Mouse (Mus musculus) liver, adult 2 months (tissue): ENCODE measurements at regions not wholly inside any gene's neighbourhood (a gene's known extent, or its start where the extent isn't known, plus 50 kb on each side); places are given as distances from the start of the nearest gene placed in this dataset.
A peak's percentile ranks its signal among the peaks of the same experiment; 100 is the strongest.

ENCODE experiments used
- DNase-seq: peaks from one replicate; pipeline ENCODE4 v3.0.0-alpha.2; 2011; ENCODE audit warnings: low read depth, low spot score; ENCODE audit errors: extremely low read depth
- H3K27ac ChIP-seq: fragments of 200-500 bp; replicated peaks from 2 replicates; pipeline ENCODE4 v1.5.1; 2012; ENCODE audit warnings: low read depth, mild to moderate bottlenecking, control low read depth, inconsistent platforms, low read length; ENCODE audit not compliant: insufficient read depth
- H3K27me3 ChIP-seq: fragments of 200-500 bp; 2 replicates; pipeline ENCODE4 v1.6.1; 2012; ENCODE audit warnings: mild to moderate bottlenecking, moderate library complexity, low read length, inconsistent platforms; ENCODE audit not compliant: control insufficient read depth, insufficient read depth
- H3K36me3 ChIP-seq: fragments of 200-500 bp; 2 replicates; pipeline ENCODE4 v1.6.1; 2012; ENCODE audit warnings: low read length, inconsistent platforms; ENCODE audit not compliant: control insufficient read depth, insufficient read depth
- H3K4me1 ChIP-seq: fragments of 200-500 bp; 2 replicates; pipeline ENCODE4 v1.6.1; 2011; ENCODE audit warnings: low read length; ENCODE audit not compliant: control insufficient read depth, insufficient read depth
- H3K4me3 ChIP-seq: fragments of 200-500 bp; 2 replicates; pipeline ENCODE4 v1.5.1; 2011; ENCODE audit warnings: low read depth, mild to moderate bottlenecking, control low read depth, low read length, moderate library complexity; ENCODE audit not compliant: insufficient read depth
- H3K79me2 ChIP-seq: fragments of 200-500 bp; 2 replicates; pipeline ENCODE4 v1.6.1; 2012; ENCODE audit warnings: inconsistent platforms, mild to moderate bottlenecking, low read length, moderate library complexity; ENCODE audit not compliant: control insufficient read depth, insufficient read depth
- H3K9ac ChIP-seq: fragments of 200-500 bp; 2 replicates; pipeline ENCODE4 v1.6.1; 2012; ENCODE audit warnings: low read depth, mild to moderate bottlenecking, control low read depth, inconsistent platforms, low read length
- CTCF ChIP-seq: fragments of 200-500 bp; IDR thresholded peaks from 2 replicates; pipeline ENCODE4 v1.5.1; 2011; ENCODE audit warnings: low read depth, low read length, control low read depth
- POLR2A ChIP-seq: fragments of 200-500 bp; IDR thresholded peaks from 2 replicates; pipeline ENCODE4 v1.6.1; 2011; ENCODE audit warnings: low read length, control low read depth; ENCODE audit not compliant: insufficient read depth; ENCODE audit errors: extremely low read depth
- WGBS: fragments of 180-500 bp; shearing (Covaris S2); methylation state at CpG from one replicate; pipeline ENCODE4 v1.1.7; 2018; 5-methylcytosine and 5-hydroxymethylcytosine counted together

GRCm38 (mm10) chr13:110643897-110644213, 249.0 kb downstream of the Plk2 start:
- 20% methylated on average over 3 of the region's 3 CpGs for WGBS
- H3K4me3 ChIP-seq, result peak overlapping the region; percentile 16; the same call in 1 of the 2 replicates
- H3K79me2 ChIP-seq, result no peaks in the 10 kb centered on the region
- no peak overlapping the region for H3K27ac ChIP-seq
- TF ChIP-seq POLR2A (no peak), CTCF (no peak)
- no peak for DNase-seq
- no peaks in the 10 kb centered on the region for H3K27me3 ChIP-seq
- H3K36me3 ChIP-seq, result no peaks in the 10 kb centered on the region
- peaks cover 5% of the 10 kb centered on the region; the same call in 1 of the 2 replicates for H3K4me1 ChIP-seq
- H3K9ac ChIP-seq, result peak overlapping the region; percentile 9; the same call in 1 of the 2 replicates

GRCm38 (mm10) chr13:110649378-110649777, 254.5 kb downstream of the Plk2 start:
- no peak overlapping the region for H3K9ac ChIP-seq
- 67% methylated on average over 1 of the region's 1 CpGs for WGBS
- TF ChIP-seq POLR2A (no peak), CTCF (no peak)
- DNase-seq, result no peak
- H3K36me3 ChIP-seq, result no peaks in the 10 kb centered on the region
- H3K79me2 ChIP-seq, result no peaks in the 10 kb centered on the region
- H3K27ac ChIP-seq, result no peak overlapping the region
- H3K4me3 ChIP-seq, result no peak overlapping the region
- no peaks in the 10 kb centered on the region for H3K4me1 ChIP-seq
- H3K27me3 ChIP-seq, result no peaks in the 10 kb centered on the region

GRCm38 (mm10) chr13:110649870-110650497, 255.1 kb downstream of the Plk2 start:
- H3K9ac ChIP-seq, result no peak overlapping the region
- no peak for DNase-seq
- H3K36me3 ChIP-seq, result no peaks in the 10 kb centered on the region
- WGBS, result 56% methylated on average over 2 of the region's 2 CpGs
- TF ChIP-seq CTCF (no peak), POLR2A (no peak)
- no peaks in the 10 kb centered on the region for H3K27me3 ChIP-seq
- no peaks in the 10 kb centered on the region for H3K4me1 ChIP-seq
- H3K27ac ChIP-seq, result no peak overlapping the region
- H3K79me2 ChIP-seq, result no peaks in the 10 kb centered on the region
- H3K4me3 ChIP-seq, result no peak overlapping the region

GRCm38 (mm10) chr13:110652201-110652600, 257.4 kb downstream of the Plk2 start:
- H3K79me2 ChIP-seq, result no peaks in the 10 kb centered on the region
- no peaks in the 10 kb centered on the region for H3K27me3 ChIP-seq
- TF ChIP-seq CTCF (no peak), POLR2A (no peak)
- 96% methylated on average over 7 of the region's 7 CpGs for WGBS
- H3K27ac ChIP-seq, result no peak overlapping the region
- H3K9ac ChIP-seq, result no peak overlapping the region
- no peaks in the 10 kb centered on the region for H3K36me3 ChIP-seq
- H3K4me1 ChIP-seq, result no peaks in the 10 kb centered on the region
- H3K4me3 ChIP-seq, result no peak overlapping the region
- no peak for DNase-seq

GRCm38 (mm10) chr13:110665073-110665800, 270.4 kb downstream of the Plk2 start:
- Histone ChIP-seq H3K36me3 (no peaks in the 10 kb centered on the region), H3K4me3 (no peak overlapping the region), H3K27me3 (no peaks in the 10 kb centered on the region), H3K79me2 (no peaks in the 10 kb centered on the region), H3K4me1 (peaks cover 8% of the 10 kb centered on the region), H3K9ac (no peak overlapping the region), H3K27ac (no peak overlapping the region)
- TF ChIP-seq CTCF, result no peak
- WGBS, result 33% methylated on average over 2 of the region's 2 CpGs
- peak; percentile 99 for DNase-seq

- H3K4me1 ChIP-seq, result peaks cover 8% of the 10 kb centered on the region
- DNase-seq, result peak; percentile 92
- no peak overlapping the region for H3K27ac ChIP-seq
- no peaks in the 10 kb centered on the region for H3K36me3 ChIP-seq
- no peaks in the 10 kb centered on the region for H3K27me3 ChIP-seq
- 36% methylated on average over 7 of the region's 7 CpGs for WGBS
- H3K9ac ChIP-seq, result no peak overlapping the region
- no peak overlapping the region for H3K4me3 ChIP-seq
- TF ChIP-seq CTCF, result no peak
- no peaks in the 10 kb centered on the region for H3K79me2 ChIP-seq
These were observed 272.6 kb downstream of the Plk2 start for GRCm38 (mm10) chr13:110667276-110667956.
